Mouse (Mus musculus): Measurements from ENCODE around the gene Gsg1l.
A peak's percentile ranks its signal among the peaks of the same experiment; 100 is the strongest.

The Gsg1l gene

DNA sequence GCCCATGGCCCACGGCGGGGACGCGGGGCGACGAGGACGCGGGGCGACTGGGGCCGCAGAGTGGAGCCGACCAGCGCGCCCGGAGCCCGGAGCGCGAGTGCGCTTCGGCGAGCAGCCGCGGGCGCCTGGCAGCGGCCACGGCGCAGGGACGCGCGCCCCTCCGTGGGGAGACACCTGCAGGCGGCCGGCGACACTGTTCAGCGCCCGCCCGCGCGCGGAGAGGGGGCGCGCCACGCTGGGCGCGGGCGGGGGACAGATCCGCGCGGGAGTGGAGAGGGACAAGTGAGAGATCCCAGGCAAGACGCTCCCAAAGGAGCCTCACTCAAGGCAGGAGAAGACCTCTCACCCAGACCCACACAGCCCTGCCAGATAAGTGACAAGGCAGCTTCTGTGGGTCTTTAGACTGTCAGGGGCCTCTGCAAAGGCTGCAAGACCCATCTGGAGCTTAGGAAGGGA lies at the start of gene Gsg1l:
Gsg1l (minus strand) TSS at position 126 of the 456 bp plus-strand sequence.
- no peak for DNase-seq (ENCODE audit: low spot score in 2 of 2)

GRCm38 (mm10) chr7:126127673-126128072 lies 45.5 kb upstream of the Gsg1l start:
- peak in 1 of 2 experiments; percentile 3 for DNase-seq (ENCODE audit: low spot score in 2 of 2)

- DNase-seq (ENCODE audit: low spot score in 2 of 2): no peak
Observed at GRCm38 (mm10) chr7:126126502-126126901, 44.3 kb upstream of the Gsg1l start.

DNA sequence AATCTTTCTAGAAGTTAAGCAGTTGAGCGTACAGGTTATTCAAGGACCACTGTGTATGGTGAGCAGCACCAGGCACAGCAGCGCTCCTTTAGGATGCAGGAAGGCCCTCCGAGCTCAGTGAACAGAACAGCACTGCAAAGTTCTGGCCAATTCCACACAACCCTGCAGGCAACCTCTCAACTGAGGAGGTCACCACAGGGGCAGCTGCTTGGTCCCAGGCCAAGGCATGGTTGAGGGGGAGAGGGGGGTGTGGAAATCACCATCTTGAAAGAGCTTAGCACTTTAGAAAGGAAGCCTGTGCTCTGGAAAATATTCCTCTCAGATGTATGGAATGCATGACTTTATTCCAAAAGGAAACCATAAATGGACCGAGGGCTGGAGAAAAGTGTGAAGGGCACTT lies 39.3 kb upstream of the Gsg1l start:
- no peak for DNase-seq (ENCODE audit: low spot score in 2 of 2)

- no peak for DNase-seq (ENCODE audit: low spot score in 2 of 2)
Observed at GRCm38 (mm10) chr7:126119819-126120218, 37.6 kb upstream of the Gsg1l start.

DNA sequence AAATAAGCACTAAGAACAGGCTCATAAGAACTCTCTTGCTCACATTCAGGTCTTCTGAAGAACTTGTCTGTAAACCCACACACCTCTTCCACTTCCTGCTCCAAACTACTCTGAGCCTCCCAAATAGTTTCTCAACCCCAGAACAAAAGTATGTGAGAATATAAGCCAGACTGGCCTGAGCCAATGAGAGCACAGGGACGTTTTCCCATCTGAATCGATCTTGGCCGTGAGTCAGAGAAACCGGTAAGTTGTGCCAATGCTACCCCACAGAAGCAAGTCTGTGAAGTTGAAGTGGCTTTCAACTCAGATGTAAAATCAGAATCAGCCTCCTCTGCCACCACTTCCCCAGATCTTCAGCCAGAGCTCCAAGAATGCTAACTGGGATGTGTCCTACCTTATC lies 31.1 kb upstream of the Gsg1l start:
- DNase-seq (ENCODE audit: low spot score in 2 of 2): no peak

GRCm38 (mm10) chr7:126111230-126111629 lies 29.0 kb upstream of the Gsg1l start:
- DNase-seq (ENCODE audit: low spot score in 2 of 2): no peak

- DNase-seq (ENCODE audit: low spot score in 2 of 2): no peak
Observed at GRCm38 (mm10) chr7:126109898-126110297, 27.7 kb upstream of the Gsg1l start.

DNA sequence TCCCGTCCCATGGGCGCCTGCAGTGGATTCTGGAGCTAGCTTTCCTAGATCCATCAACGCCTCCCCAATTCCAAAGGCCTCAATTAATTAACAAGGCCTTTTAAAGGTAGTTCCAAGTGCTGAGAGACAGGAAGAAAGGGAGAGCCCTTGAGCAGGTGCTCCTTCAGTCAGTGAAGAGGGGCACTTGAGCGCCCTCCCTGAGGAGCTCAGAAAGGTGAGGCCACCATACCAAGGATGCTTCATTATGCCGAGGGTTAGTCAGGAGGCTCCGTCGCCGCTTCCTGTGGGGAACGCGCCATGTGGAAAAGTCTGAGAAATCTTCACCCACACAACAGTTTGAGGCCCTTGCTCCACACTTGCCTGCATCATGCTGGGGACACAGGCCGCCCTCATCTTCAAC lies 18.2 kb upstream of the Gsg1l start:
- no peak for DNase-seq (ENCODE audit: low spot score in 2 of 2)

DNA sequence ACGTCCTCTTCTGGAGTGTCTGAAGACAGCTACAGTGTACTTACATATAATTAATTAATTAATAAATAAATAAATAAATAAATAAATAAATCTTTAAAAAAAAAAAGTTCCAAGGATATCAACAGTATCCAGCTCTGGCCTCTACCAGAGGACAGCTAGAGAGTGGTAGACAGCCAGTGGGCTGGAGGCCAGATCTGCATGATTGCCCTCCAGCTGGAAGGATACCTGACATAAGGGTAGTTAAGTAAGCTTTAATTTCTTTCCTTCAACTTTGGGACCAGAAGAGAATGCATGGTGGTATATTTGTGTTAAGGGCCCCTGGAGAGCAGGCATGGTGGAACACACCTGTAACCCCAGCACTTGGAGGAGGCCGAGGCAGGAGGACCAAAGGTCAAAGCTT lies 17.6 kb upstream of the Gsg1l start:
- no peak for DNase-seq (ENCODE audit: low spot score in 2 of 2)

- no peak for DNase-seq (ENCODE audit: low spot score in 2 of 2)
Observed at GRCm38 (mm10) chr7:126099163-126099775, 17.1 kb upstream of the Gsg1l start.

- DNase-seq (ENCODE audit: low spot score in 2 of 2): no peak
Observed at GRCm38 (mm10) chr7:126097219-126097915, 15.2 kb upstream of the Gsg1l start.

GRCm38 (mm10) chr7:126096596-126096995 lies 14.4 kb upstream of the Gsg1l start:
- peak in 1 of 2 experiments; percentile 49 for DNase-seq (ENCODE audit: low spot score in 2 of 2)

DNA sequence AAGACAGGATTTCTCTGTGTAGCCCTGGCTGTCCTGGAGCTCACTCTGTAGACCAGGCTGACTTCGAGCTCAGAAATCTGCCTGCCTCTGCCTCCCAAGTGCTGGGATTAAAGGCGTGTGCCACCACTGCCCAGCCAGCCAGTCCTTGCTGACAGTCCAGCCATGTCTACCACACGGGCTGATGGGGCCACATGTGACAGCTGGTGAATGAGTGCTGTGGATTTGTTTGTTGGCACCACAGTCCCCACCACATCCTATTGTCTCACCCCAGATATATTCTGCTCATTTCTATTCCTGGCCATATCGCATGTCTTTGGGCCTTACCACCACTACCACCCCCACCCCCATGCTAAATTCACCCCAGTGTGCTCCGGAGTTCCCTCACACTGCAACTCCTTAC lies 12.5 kb upstream of the Gsg1l start:
- no peak for DNase-seq (ENCODE audit: low spot score in 2 of 2)

DNA sequence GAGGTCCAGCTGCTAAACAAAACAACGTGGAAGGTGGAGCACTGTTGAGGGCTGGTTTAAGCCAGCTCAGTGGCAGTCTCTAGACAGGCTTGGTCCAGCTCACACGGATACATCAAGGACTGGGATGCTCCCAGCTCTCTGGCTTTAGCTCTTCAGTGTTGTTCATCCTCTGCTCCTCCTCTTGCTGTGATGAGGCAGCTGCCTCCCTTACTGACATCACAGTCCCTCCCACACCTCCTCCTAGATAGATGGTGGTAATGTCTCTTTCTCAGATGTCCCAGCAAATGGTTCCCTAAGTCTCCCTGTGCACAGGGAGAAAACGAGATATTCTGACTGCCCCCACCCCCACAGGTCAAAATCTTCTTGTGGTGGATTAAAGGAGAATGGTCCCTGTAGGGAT lies 11.0 kb upstream of the Gsg1l start:
- DNase-seq (ENCODE audit: low spot score in 2 of 2): no peak

- no peak for DNase-seq (ENCODE audit: low spot score in 2 of 2)
Observed at GRCm38 (mm10) chr7:126089782-126090181, 7.6 kb upstream of the Gsg1l start.

- DNase-seq (ENCODE audit: low spot score in 2 of 2): no peak
Observed at GRCm38 (mm10) chr7:126088155-126088554, 5.9 kb upstream of the Gsg1l start.

- no peak for DNase-seq (ENCODE audit: low spot score in 2 of 2)
Observed at GRCm38 (mm10) chr7:126087602-126088001, 5.4 kb upstream of the Gsg1l start.

DNA sequence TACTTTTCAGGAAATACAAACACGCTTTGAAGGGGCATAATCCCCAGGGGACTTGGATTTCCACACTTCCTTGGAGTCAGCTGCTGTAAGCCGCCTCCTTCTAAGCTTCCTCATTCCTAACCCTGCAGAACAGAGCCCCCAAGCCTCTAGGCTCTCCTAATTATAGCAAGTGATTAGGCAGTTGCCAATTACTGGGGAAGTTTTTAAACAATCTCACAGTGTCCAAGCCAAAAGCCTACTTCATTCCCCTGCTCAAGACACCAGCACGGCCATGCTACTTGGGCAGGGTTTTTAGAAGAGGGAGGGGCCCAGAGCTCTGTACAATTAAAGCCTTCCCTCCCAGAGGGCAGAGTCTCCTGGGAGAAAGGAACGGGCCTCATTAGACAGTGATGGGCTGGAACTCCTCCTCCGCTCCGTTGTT lies 4.1 kb upstream of the Gsg1l start:
- peak in 1 of 2 experiments; percentile 12 for DNase-seq (ENCODE audit: low spot score in 2 of 2)

GRCm38 (mm10) chr7:126085154-126085553 lies 2.9 kb upstream of the Gsg1l start:
- no peak for DNase-seq (ENCODE audit: low spot score in 2 of 2)

DNA sequence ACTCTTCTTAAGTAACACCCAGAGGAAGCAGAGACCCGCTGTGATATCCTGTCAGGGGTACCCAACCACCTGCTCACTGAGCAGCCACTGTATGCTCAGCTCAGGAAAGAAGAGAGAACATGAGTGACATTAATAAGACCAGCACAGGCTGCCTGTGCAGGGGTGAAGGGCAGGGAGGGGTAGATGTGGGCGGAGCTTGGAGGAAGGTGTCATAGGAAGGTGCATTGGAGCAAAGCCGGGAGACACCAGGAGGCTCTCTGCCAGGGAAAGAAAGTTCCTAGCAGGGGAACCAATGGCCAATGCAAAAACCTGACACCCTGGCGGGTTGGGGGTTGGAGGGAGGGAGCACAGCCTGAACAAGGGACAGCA lies 1.8 kb upstream of the Gsg1l start:
- DNase-seq (ENCODE audit: low spot score in 2 of 2): no peak

DNA sequence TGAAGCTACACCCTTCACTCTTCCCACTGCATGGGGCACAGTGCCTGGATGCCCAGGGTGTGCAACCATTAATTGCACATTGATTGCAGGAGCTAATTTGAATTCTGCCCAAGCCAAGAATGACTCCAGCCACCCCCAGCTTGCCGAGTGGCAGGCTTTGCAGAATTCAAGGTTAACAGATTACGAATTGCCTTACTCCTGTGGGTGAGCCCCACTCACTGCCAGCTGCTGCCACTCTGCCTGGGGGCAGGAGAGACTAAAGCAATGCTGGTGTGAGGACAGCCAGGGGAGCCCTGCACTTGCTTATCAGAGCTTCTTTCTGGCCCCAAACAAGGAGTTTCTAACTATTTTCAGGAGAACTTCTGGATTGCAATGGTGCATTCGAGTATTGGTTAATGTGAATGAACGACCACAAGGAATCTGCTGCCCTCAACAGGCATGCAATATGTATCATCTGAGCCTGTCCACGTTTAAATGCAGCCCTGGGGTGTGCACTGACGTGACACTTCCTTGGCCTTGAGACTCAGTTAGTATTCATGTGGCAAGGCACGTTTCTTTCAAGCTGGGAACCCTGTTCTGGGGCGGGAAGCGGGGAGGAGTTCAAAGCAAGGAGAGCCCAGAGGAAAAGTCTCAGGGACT lies 1.2 kb upstream of the Gsg1l start:
- no peak for DNase-seq (ENCODE audit: low spot score in 2 of 2)

DNA sequence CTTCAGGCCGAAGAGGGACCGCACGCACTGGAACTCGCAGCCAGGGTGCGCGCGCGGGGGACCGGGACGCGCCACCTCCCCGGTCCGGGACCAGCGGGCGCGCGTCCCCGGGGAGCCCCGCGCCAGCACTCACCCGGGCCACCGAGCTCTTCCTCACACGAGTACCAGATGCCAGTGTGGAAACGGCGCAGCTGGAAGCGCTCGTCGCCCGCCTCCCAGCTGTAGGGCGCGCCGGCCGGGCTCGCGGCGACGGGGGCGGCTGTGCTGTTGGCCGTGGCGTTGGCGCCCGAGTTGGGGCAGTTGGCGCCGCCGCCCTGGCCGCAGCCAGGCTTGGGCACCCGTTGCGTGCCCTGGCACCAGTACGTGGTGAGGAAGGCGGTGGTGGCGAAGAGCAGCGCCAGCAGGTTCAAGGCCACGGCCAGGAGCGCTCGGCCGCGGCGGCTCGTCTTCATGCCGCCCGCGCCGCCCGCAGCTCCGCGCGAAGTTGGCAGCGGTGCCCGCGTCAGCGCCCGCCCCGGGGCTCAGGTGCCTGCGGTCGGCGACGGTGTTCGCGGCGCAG lies 405 bp downstream of the Gsg1l start:
- no peak for DNase-seq (ENCODE audit: low spot score in 2 of 2)

All from heart, adult 9 months (tissue).